Mouse (Mus musculus): ENCODE results near the gene Bcl2a1d.
A peak's percentile ranks its signal among the peaks of the same experiment; 100 is the strongest.
"Not testable (repeated sequence)": the region's sequence is repeated elsewhere in the genome, so short reads cannot be mapped to it uniquely, and the experiment has no call there.

The Bcl2a1d gene

GRCm38 (mm10) chr9:88731728-88732127 is at the start of gene Bcl2a1d:
TSS of gene Bcl2a1d (minus strand) at chr9:88731914.
- DNase-seq (ENCODE audit: low spot score in 2 of 2): not testable (repeated sequence)

GRCm38 (mm10) chr9:88770239-88770638 is 38.5 kb upstream of the Bcl2a1d start:
- DNase-seq (ENCODE audit: low spot score in 2 of 2): not testable (repeated sequence)

- DNase-seq (ENCODE audit: low spot score in 2 of 2): not testable (repeated sequence)
These were observed 37.8 kb upstream of the Bcl2a1d start for GRCm38 (mm10) chr9:88769470-88769869.

DNA sequence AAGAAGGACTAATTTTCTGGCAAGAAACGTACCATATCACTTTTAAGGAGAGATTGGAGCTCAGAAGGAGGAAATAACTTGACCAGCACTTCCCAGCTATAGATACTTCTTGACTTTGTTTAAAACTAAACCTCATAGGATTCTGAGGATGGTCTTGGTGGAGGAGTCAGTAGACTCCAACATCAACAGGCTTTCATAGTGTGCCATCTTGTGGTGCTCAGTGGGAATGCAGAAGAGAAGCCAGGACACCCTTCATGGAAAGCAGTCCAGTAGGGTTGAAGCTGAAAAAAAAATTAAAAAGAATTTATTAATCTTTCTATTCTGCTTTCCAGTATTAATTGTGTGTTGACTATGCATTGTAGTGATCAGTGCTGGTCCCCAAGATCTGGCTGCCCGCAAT is 15.0 kb upstream of the Bcl2a1d start:
- not testable (repeated sequence) for DNase-seq (ENCODE audit: low spot score in 2 of 2)

DNA sequence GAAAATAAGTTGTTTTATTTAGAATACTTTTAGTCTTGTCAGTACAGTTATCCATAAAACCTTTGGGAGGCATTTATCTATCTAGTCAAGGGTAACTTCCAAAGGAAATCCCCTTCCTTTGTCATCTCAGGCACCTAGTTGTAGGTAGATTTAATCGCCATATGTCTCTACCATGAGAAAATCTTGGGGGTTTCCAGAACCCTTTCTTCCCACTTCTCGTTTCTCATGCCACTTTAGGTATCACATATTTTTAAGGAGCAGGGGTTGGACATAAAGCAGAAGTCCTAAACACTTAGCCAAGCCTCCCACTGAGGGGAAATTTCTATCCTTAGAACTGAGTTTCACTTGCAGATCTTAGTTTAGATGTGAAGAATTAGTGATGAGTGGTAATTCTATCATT is 14.3 kb upstream of the Bcl2a1d start:
- not testable (repeated sequence) for DNase-seq (ENCODE audit: low spot score in 2 of 2)

GRCm38 (mm10) chr9:88735289-88735688 is 3.6 kb upstream of the Bcl2a1d start:
- DNase-seq (ENCODE audit: low spot score in 2 of 2): not testable (repeated sequence)

DNA sequence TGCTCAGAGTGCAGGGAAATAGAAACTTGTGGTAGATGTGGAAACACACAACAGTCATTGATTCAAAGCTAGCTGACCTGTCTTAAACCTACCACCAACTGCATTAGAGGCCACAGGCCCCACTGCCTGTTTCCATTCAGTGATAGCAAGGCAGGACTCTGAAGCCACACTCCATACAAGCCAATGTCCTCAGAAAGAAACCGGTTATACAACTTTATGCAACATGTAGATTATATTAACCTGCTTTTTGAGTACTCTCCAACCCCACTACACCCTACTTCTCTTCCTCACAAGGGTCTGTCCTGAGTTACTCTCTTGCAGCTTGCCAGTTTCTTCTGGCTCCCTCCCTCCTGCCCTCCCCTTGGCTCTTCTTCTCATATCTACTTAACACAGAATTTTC is 1.5 kb upstream of the Bcl2a1d start:
- DNase-seq (ENCODE audit: low spot score in 2 of 2): not testable (repeated sequence)

DNA sequence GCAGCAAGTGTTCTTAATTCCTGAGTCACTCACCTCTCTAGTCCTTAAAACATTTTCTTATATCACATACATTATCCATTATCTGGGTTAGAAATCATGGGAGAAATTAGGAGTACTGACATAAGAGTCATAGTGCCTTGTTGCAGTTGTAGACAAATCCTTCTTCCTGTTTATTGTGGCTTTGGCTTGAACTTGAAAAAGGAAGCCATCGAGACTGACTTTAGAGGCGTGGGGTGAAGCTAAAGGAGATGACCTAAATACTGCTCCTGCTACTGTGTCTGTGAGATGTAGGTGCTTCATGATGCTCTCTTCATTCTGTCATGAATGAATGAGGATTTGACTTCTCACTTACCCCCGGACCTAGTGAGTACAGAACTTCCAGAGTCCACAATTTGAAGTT is 620 bp upstream of the Bcl2a1d start:
- DNase-seq (ENCODE audit: low spot score in 2 of 2): not testable (repeated sequence)

- not testable (repeated sequence) for DNase-seq (ENCODE audit: low spot score in 2 of 2)
These were observed 3.4 kb downstream of the Bcl2a1d start for GRCm38 (mm10) chr9:88728311-88728710.

DNA sequence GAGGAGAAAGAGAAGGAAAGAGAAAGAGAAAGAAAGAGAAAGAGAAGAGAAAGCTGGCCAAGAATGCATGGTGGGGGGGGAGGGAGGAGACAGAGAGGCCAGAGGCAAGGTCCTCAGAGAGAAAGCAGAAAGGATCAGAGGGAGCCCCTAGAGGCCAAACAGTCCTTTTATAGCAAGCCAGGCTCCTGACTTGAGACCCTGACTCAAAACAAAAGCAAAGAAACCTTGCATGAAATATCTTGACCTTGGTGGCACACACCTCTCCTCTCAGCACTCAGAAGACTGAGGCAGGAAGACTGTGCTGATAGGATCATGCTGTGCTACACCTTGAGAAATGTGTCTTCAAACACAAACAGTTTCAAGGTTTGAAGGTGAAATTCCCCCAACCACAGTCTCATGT is 10.1 kb downstream of the Bcl2a1d start:
- not testable (repeated sequence) for DNase-seq (ENCODE audit: low spot score in 2 of 2)

GRCm38 (mm10) chr9:88719989-88720537 is 11.7 kb downstream of the Bcl2a1d start, which contains the start of gene Mthfsl:
TSS of gene Mthfsl (minus strand) at chr9:88720296.
- DNase-seq (ENCODE audit: low spot score in 2 of 2): peak in 1 of 2 experiments; percentile 41

- DNase-seq (ENCODE audit: low spot score in 2 of 2): not testable (repeated sequence)
These were observed 12.4 kb downstream of the Bcl2a1d start for GRCm38 (mm10) chr9:88719073-88719921.

DNA sequence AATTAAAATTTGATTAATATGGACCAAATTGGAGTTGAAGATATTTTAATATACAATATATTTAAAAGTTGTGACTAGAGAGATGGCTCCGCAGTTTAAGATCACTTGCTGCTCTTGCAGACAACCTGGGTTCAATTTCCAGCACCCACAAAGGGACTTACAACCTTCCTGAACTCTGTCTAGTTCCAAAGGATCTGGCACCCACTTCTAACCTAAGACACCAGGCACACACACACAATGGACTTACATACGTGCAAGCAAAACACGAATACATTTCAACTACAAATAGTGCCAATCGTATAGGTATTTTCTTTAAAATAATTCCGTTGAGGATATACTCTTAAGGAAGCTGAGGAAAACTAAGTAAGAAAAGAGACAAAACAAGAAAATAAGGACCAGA is 13.1 kb downstream of the Bcl2a1d start:
- DNase-seq (ENCODE audit: low spot score in 2 of 2): not testable (repeated sequence)

DNA sequence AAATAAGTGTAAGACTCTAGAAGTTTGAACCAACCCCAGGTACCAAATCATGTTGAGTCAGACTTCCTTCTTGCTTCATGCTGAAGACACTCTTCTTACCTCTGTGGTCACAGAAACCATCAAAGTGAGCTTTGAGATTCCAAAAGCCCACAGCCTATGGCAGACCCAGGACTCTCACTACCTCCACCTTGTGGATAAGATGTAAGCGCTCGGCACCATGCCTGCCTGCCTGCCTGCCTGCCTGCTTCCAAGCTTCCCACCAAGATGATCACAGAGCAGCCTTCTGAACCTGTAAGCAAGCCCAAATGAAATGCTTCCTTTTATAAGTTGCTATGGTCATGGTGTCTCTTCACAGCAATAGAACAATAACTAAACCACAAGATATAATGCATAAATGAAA is 13.6 kb downstream of the Bcl2a1d start:
- DNase-seq (ENCODE audit: low spot score in 2 of 2): not testable (repeated sequence)

- DNase-seq (ENCODE audit: low spot score in 2 of 2): not testable (repeated sequence)
These were observed 17.2 kb downstream of the Bcl2a1d start for GRCm38 (mm10) chr9:88714515-88714914.

- DNase-seq (ENCODE audit: low spot score in 2 of 2): not testable (repeated sequence)
These were observed 19.5 kb downstream of the Bcl2a1d start for GRCm38 (mm10) chr9:88712164-88712749.

GRCm38 (mm10) chr9:88710910-88711438 is 20.7 kb downstream of the Bcl2a1d start:
- DNase-seq (ENCODE audit: low spot score in 2 of 2): not testable (repeated sequence)

GRCm38 (mm10) chr9:88710439-88710838 is 21.3 kb downstream of the Bcl2a1d start:
- not testable (repeated sequence) for DNase-seq (ENCODE audit: low spot score in 2 of 2)

DNA sequence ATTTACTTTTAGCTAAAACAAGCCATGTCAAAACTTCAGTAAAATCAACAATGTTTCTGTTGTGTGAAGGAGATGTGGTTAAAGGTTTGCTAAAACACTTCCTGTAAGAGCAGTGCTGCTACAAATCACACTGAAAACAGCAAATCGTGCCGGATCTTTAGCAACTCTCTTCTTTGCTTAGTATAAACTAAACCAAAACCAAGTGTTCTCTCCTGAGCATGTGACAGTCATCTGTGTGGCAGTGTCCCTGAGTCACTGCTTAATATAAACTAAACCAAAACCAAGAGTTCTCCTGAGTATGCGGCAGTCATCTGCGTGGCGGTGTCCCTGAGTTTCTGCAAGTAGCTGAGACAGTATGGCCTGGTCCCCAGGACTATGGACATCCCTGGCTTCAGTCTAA is 21.9 kb downstream of the Bcl2a1d start:
- DNase-seq (ENCODE audit: low spot score in 2 of 2): not testable (repeated sequence)

GRCm38 (mm10) chr9:88709304-88709703 is 22.4 kb downstream of the Bcl2a1d start:
- no peak for DNase-seq (ENCODE audit: low spot score in 2 of 2)

DNA sequence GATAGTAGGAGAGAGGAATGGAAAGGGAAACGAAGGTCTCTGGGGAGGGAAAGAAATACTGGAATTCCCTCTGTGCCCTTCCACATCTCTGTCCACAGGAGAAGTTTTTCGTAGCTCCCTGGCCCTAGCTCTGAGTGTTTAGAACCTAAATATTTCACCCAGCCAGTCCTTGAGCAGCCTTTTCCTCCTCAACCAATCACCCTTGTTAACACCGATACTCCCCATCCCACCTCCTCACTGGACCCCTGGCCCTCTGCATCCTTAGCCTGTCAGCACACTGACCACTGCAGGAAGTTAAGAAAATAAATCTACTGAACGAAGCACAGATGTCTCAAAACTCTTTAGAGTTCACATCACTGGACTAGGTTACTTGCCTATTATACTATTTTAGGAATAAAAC is 25.0 kb downstream of the Bcl2a1d start:
- no peak for DNase-seq (ENCODE audit: low spot score in 2 of 2)

DNA sequence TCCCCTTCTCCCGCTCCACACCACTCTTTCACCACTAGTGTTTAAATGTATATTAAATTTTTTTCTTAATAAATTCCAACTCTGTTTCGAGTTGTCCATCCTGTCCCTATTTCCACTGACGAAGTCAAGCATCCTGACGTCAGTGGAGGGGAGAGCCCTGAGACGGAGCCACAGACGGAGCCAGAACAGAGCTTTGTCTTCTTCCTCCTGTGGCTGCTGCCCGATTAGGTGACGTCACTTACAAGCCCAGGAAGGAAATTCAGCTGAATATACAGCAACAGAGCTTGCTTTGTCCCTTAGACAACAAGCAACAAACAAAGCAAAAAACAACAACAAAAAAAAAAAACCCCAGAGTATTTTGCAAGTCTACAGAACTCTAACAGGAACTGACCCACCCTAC is 26.6 kb downstream of the Bcl2a1d start:
- not testable (repeated sequence) for DNase-seq (ENCODE audit: low spot score in 2 of 2)
